Mouse (Mus musculus) neural tube, embryonic 12.5 days (tissue): Measurements from ENCODE around the gene Acer1. TPM values are rescaled to one million over a fixed set of nuclear protein-coding genes. Genes with fewer than 3 reads are reported as not detected.

ENCODE experiments used
- ATAC-seq: fragments of 200-750 bp; cut with Nextera tagmentation; 2 replicates; pipeline ENCODE4 v1.8.0; 2017; ENCODE audit warnings: low read depth, mild to moderate bottlenecking, moderate TSS enrichment, moderate library complexity; ENCODE audit not compliant: low FRiP score
- H3K27ac ChIP-seq: fragments of 300-500 bp; sonication (generic); 2 replicates; pipeline ENCODE4 v1.5.1; 2016
- H3K27me3 ChIP-seq: fragments of 300-500 bp; sonication (generic); replicated peaks from 2 replicates; pipeline ENCODE4 v1.6.1; 2016; ENCODE audit warnings: mild to moderate bottlenecking
- H3K36me3 ChIP-seq: fragments of 300-500 bp; sonication (generic); 2 replicates; pipeline ENCODE4 v1.6.1; 2016; ENCODE audit warnings: mild to moderate bottlenecking
- H3K4me1 ChIP-seq: fragments of 300-500 bp; sonication (generic); 2 replicates; pipeline ENCODE4 v1.6.1; 2016
- H3K4me2 ChIP-seq: fragments of 300-500 bp; sonication (generic); replicated peaks from 2 replicates; pipeline ENCODE4 v1.6.1; 2016; ENCODE audit warnings: mild to moderate bottlenecking
- H3K4me3 ChIP-seq: fragments of 300-500 bp; sonication (generic); 2 replicates; pipeline ENCODE4 v1.5.1; 2016
- H3K9ac ChIP-seq: fragments of 300-500 bp; sonication (generic); 2 replicates; pipeline ENCODE4 v1.6.1; 2016; ENCODE audit warnings: mild to moderate bottlenecking
- H3K9me3 ChIP-seq: fragments of 300-500 bp; sonication (generic); 2 replicates; pipeline ENCODE4 v1.6.1; 2016; ENCODE audit warnings: mild to moderate bottlenecking
- WGBS: fragments of 180-500 bp; shearing (Covaris S2); methylation state at CpG from one replicate; pipeline ENCODE4 v1.1.7; 2016; 5-methylcytosine and 5-hydroxymethylcytosine counted together
- polyA plus RNA-seq: library from polyadenylated mRNA; unstranded; fragments of >200 nt; fragmentation: Nextera tagmentation; extraction: Ambion mirVana; gene quantifications from 2 replicates; pipeline ENCODE4 v1.2.1, GENCODE M21; 2016

Acer1 gene
- polyA plus RNA-seq = not detected in 2 replicates

- Histone ChIP-seq H3K4me2 (no peak within 1 kb of the TSS), H3K4me1 (no peaks in the 10 kb centered on the region), H3K27me3 (no peaks in the 10 kb centered on the region), H3K9me3 (no peaks in the 10 kb centered on the region), H3K4me3 (no peak within 1 kb of the TSS), H3K9ac (no peak within 1 kb of the TSS), H3K27ac (no peak within 1 kb of the TSS), H3K36me3 (no peaks in the 10 kb centered on the region)
- ATAC-seq = no peak
- 80% methylated on average over 5 of the region's 5 CpGs for WGBS
These were observed at the start of gene Acer1 for GRCm38 (mm10) chr17:56982013-56982412. TSS of gene Acer1 (minus strand) at chr17:56982126.

- Histone ChIP-seq H3K4me3 (peak within 1 kb of the TSS; percentile 92), H3K9ac (peak within 1 kb of the TSS; percentile 99), H3K4me1 (peaks cover 18% of the 10 kb centered on the region), H3K4me2 (peak within 1 kb of the TSS; percentile 95), H3K27ac (peak within 1 kb of the TSS; percentile 93), H3K9me3 (no peaks in the 10 kb centered on the region), H3K27me3 (no peaks in the 10 kb centered on the region), H3K36me3 (peaks cover 29% of the 10 kb centered on the region)
- WGBS = under 1% methylated on average over 81 of the region's 99 CpGs
- peak; percentile 1; the same call in 1 of the 2 replicates for ATAC-seq
These were observed 49.2 kb upstream of the Acer1 start, which contains the start of gene Khsrp for GRCm38 (mm10) chr17:57030931-57031660. TSS of gene Khsrp (minus strand) at chr17:57031522.

GRCm38 (mm10) chr17:57029691-57030090 lies 47.8 kb upstream of the Acer1 start:
- peak overlapping the region; percentile 99 for H3K9ac ChIP-seq
- no peak for ATAC-seq
- 40% methylated on average over 8 of the region's 8 CpGs for WGBS
- H3K4me1 ChIP-seq = peaks cover 18% of the 10 kb centered on the region
- H3K4me2 ChIP-seq = peak overlapping the region; percentile 95
- no peak overlapping the region for H3K27ac ChIP-seq
- peak overlapping the region; percentile 92 for H3K4me3 ChIP-seq
- peaks cover 43% of the 10 kb centered on the region for H3K36me3 ChIP-seq
- no peaks in the 10 kb centered on the region for H3K9me3 ChIP-seq
- no peaks in the 10 kb centered on the region for H3K27me3 ChIP-seq

GRCm38 (mm10) chr17:57027471-57027870 lies 45.5 kb upstream of the Acer1 start:
- no peak for ATAC-seq
- H3K4me2 ChIP-seq = no peak overlapping the region
- H3K4me1 ChIP-seq = peaks cover 18% of the 10 kb centered on the region
- H3K9me3 ChIP-seq = no peaks in the 10 kb centered on the region
- no peak overlapping the region for H3K27ac ChIP-seq
- no peaks in the 10 kb centered on the region for H3K27me3 ChIP-seq
- no peak overlapping the region for H3K4me3 ChIP-seq
- H3K36me3 ChIP-seq = peaks cover 66% of the 10 kb centered on the region
- no peak overlapping the region for H3K9ac ChIP-seq
- WGBS = 91% methylated on average over 4 of the region's 4 CpGs

- Histone ChIP-seq H3K27ac (no peak overlapping the region), H3K4me2 (no peak overlapping the region), H3K9me3 (no peaks in the 10 kb centered on the region), H3K4me1 (no peaks in the 10 kb centered on the region), H3K4me3 (no peak overlapping the region), H3K27me3 (no peaks in the 10 kb centered on the region), H3K36me3 (peaks cover 57% of the 10 kb centered on the region), H3K9ac (no peak overlapping the region)
- 92% methylated on average over 5 of the region's 5 CpGs for WGBS
- no peak for ATAC-seq
These were observed 39.0 kb upstream of the Acer1 start for GRCm38 (mm10) chr17:57020960-57021359.

GRCm38 (mm10) chr17:57019693-57020092 lies 37.8 kb upstream of the Acer1 start:
- Histone ChIP-seq H3K4me3 (no peak overlapping the region), H3K36me3 (peaks cover 44% of the 10 kb centered on the region), H3K4me1 (no peaks in the 10 kb centered on the region), H3K9ac (no peak overlapping the region), H3K4me2 (no peak overlapping the region), H3K27me3 (no peaks in the 10 kb centered on the region), H3K9me3 (no peaks in the 10 kb centered on the region), H3K27ac (no peak overlapping the region)
- ATAC-seq = no peak
- 90% methylated on average over 2 of the region's 2 CpGs for WGBS

GRCm38 (mm10) chr17:57012245-57012795 lies 30.4 kb upstream of the Acer1 start:
- Histone ChIP-seq H3K36me3 (peaks cover 10% of the 10 kb centered on the region), H3K4me2 (peak overlapping the region; percentile 81), H3K4me3 (peak overlapping the region; percentile 63), H3K4me1 (peaks cover 17% of the 10 kb centered on the region), H3K9ac (0 out of 2 replicates have a peak overlapping the region, but pooled peaks have one; percentile 69), H3K9me3 (no peaks in the 10 kb centered on the region), H3K27me3 (no peaks in the 10 kb centered on the region), H3K27ac (no peak overlapping the region)
- WGBS = 70% methylated on average over 13 of the region's 13 CpGs
- peak; percentile 0; the same call in 1 of the 2 replicates for ATAC-seq

GRCm38 (mm10) chr17:57011236-57012141 lies 29.6 kb upstream of the Acer1 start, which contains the start of the genes Gtf2f1 and Gm17949:
TSS of gene Gtf2f1 (minus strand) at chr17:57011288.
TSS of gene Gm17949 (plus strand) at chr17:57011469.
- Histone ChIP-seq H3K4me3 (peak within 1 kb of the TSS; percentile 63), H3K27me3 (no peaks in the 10 kb centered on the region), H3K4me2 (peak within 1 kb of the TSS; percentile 89), H3K36me3 (peaks cover 18% of the 10 kb centered on the region), H3K9me3 (no peaks in the 10 kb centered on the region), H3K4me1 (peaks cover 17% of the 10 kb centered on the region), H3K27ac (peak within 1 kb of the TSS; percentile 71), H3K9ac (peak within 1 kb of the TSS; percentile 69)
- under 1% methylated on average over 51 of the region's 51 CpGs for WGBS
- peak; percentile 92 for ATAC-seq

GRCm38 (mm10) chr17:57010911-57011235 lies 28.9 kb upstream of the Acer1 start:
- Histone ChIP-seq H3K4me2 (peak overlapping the region; percentile 89), H3K9me3 (no peaks in the 10 kb centered on the region), H3K36me3 (peaks cover 24% of the 10 kb centered on the region), H3K4me3 (peak overlapping the region; percentile 61), H3K27me3 (no peaks in the 10 kb centered on the region), H3K27ac (peak overlapping the region; percentile 3; the same call in 1 of the 2 replicates), H3K9ac (peak overlapping the region; percentile 68), H3K4me1 (peaks cover 17% of the 10 kb centered on the region)
- peak; percentile 55 for ATAC-seq
- WGBS = under 1% methylated on average over 19 of the region's 19 CpGs

- no peak overlapping the region for H3K9ac ChIP-seq
- H3K27me3 ChIP-seq = no peaks in the 10 kb centered on the region
- H3K9me3 ChIP-seq = no peaks in the 10 kb centered on the region
- ATAC-seq = no peak
- H3K27ac ChIP-seq = no peak overlapping the region
- H3K4me1 ChIP-seq = peaks cover 15% of the 10 kb centered on the region
- H3K4me3 ChIP-seq = no peak overlapping the region
- peaks cover 57% of the 10 kb centered on the region for H3K36me3 ChIP-seq
- WGBS = 95% methylated on average over 13 of the region's 13 CpGs
- H3K4me2 ChIP-seq = no peak overlapping the region
These were observed 25.4 kb upstream of the Acer1 start for GRCm38 (mm10) chr17:57007137-57007905.

GRCm38 (mm10) chr17:57003994-57004393 lies 22.1 kb upstream of the Acer1 start:
- WGBS = 95% methylated on average over 7 of the region's 7 CpGs
- no peaks in the 10 kb centered on the region for H3K9me3 ChIP-seq
- H3K27me3 ChIP-seq = no peaks in the 10 kb centered on the region
- no peak overlapping the region for H3K4me2 ChIP-seq
- no peak overlapping the region for H3K27ac ChIP-seq
- no peak for ATAC-seq
- no peaks in the 10 kb centered on the region for H3K4me1 ChIP-seq
- H3K9ac ChIP-seq = no peak overlapping the region
- peaks cover 70% of the 10 kb centered on the region for H3K36me3 ChIP-seq
- no peak overlapping the region for H3K4me3 ChIP-seq
